11 mouse cellular contexts compared by ENCODE assay signal in genomic region chr2:42056636-42057035, GRCm38 (mm10).
"Had no signal": no experiment of that assay in that cellular context is flagged by ENCODE, and none has a peak within 500 bp of the region (broad histone marks: within the 10 kb centered on the region; RNA-seq: fewer than 3 reads in every experiment).

No protein-coding gene starts in this region.

- H3K4me2 ChIP-seq: limb, embryonic 13.5 days; midbrain, embryonic 12.5 days had no signal

- H3K4me3 ChIP-seq: layer of hippocampus, adult 2 months; limb, embryonic 13.5 days; midbrain, embryonic 12.5 days had no signal

- H3K9me3 ChIP-seq: limb, embryonic 13.5 days; midbrain, embryonic 12.5 days had no signal

- H3K36me3 ChIP-seq: limb, embryonic 13.5 days; midbrain, embryonic 12.5 days had no signal

- ATAC-seq: midbrain, embryonic 16.5 days had no signal

- H3K9ac ChIP-seq: limb, embryonic 13.5 days; liver, embryonic 14.5 days; midbrain, embryonic 12.5 days had no signal

- H3K27me3 ChIP-seq: limb, embryonic 13.5 days; midbrain, embryonic 12.5 days had no signal

- DNase-seq: kidney, postnatal 4 days; left cerebral cortex, postnatal 4 days; lung, adult 18-20 months; thymus, adult 2 months; thymus, postnatal 36 days had no signal

- H3K4me1 ChIP-seq: limb, embryonic 13.5 days; midbrain, embryonic 12.5 days had no signal

- H3K27ac ChIP-seq: kidney, postnatal 0 days; layer of hippocampus, adult 2 months; limb, embryonic 13.5 days; liver, embryonic 14.5 days; midbrain, embryonic 12.5 days had no signal
